Mouse (Mus musculus) embryonic facial prominence, embryonic 14.5 days (tissue): ENCODE data around the gene Pirb. TPM values are rescaled to one million over a fixed set of nuclear protein-coding genes. Genes with fewer than 3 reads are reported as not detected.
"Not testable (repeated sequence)": the region's sequence is repeated elsewhere in the genome, so short reads cannot be mapped to it uniquely, and the experiment has no call there.

ENCODE experiments used
- ATAC-seq: fragments of 200-750 bp; cut with Nextera tagmentation; 2 replicates; pipeline ENCODE4 v1.8.0; 2017; ENCODE audit warnings: low read depth, moderate number of reproducible peaks, moderate TSS enrichment
- DNase-seq: peaks from one replicate; pipeline ENCODE4 v3.0.0-alpha.2; 2015; ENCODE audit warnings: low spot score
- H3K27ac ChIP-seq: fragments of 300-500 bp; sonication (generic); replicated peaks from 2 replicates; pipeline ENCODE4 v1.5.1; 2014; ENCODE audit warnings: low read depth, mild to moderate bottlenecking, low read length, moderate library complexity
- H3K27me3 ChIP-seq: fragments of 300-500 bp; sonication (generic); replicated peaks from 2 replicates; pipeline ENCODE4 v1.6.1; 2014; ENCODE audit warnings: low read length; ENCODE audit not compliant: control insufficient read depth, insufficient read depth
- H3K36me3 ChIP-seq: fragments of 300-500 bp; sonication (generic); 2 replicates; pipeline ENCODE4 v1.6.1; 2014; ENCODE audit warnings: low read length, mixed read lengths; ENCODE audit not compliant: control insufficient read depth, insufficient read depth
- H3K4me1 ChIP-seq: fragments of 300-500 bp; sonication (generic); 2 replicates; pipeline ENCODE4 v1.6.1; 2014; ENCODE audit warnings: antibody characterized with exemption, low read length; ENCODE audit not compliant: control insufficient read depth, insufficient read depth
- H3K4me2 ChIP-seq: fragments of 300-500 bp; sonication (generic); 2 replicates; pipeline ENCODE4 v1.6.1; 2014; ENCODE audit warnings: low read depth, mild to moderate bottlenecking, low read length, moderate library complexity, mixed read lengths
- H3K4me3 ChIP-seq: fragments of 300-500 bp; sonication (generic); 2 replicates; pipeline ENCODE4 v1.5.1; 2014; ENCODE audit warnings: low read depth, mild to moderate bottlenecking, low read length
- H3K9ac ChIP-seq: fragments of 300-500 bp; sonication (generic); 2 replicates; pipeline ENCODE4 v1.6.1; 2014; ENCODE audit warnings: low read depth, mild to moderate bottlenecking, low read length, moderate library complexity, mixed read lengths
- H3K9me3 ChIP-seq: fragments of 300-500 bp; sonication (generic); 2 replicates; pipeline ENCODE4 v1.6.1; 2016; ENCODE audit warnings: low read length; ENCODE audit not compliant: control insufficient read depth
- WGBS: fragments of 180-500 bp; shearing (Covaris S2); extraction: QIAGEN DNeasy Blood & Tissue Kit; methylation state at CpG from one replicate; pipeline ENCODE4 v1.1.7; 2014; 5-methylcytosine and 5-hydroxymethylcytosine counted together
- polyA plus RNA-seq: library from polyadenylated mRNA; unstranded; fragments of >200 nt; fragmentation: Nextera tagmentation; extraction: Ambion mirVana; gene quantifications from 2 replicates; pipeline ENCODE4 v1.2.1, GENCODE M21; 2014

The Pirb gene
- 0.92 and 0.97 TPM in 2 replicates for polyA plus RNA-seq

DNA sequence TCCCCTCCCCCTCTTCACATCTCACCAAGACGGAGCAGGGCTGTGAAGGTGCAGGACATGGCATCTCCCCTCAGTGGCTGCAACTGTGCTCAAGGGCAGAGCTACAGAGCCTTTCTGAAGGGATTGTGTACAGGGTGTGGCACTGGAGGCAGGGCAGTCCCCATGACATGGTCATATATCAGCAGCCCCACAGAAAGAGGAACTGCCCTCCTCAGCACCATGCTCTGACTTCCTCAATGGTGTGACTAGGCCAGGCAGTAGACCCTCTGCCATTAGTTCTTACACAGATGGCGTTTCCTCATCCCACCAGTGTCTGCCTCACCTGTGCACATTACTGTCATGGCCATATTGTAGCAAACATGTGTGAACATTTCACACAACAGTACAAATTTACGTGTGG, at the start of gene Pirb:
TSS of gene Pirb (minus strand) at position 124 of the 400 bp plus-strand sequence.
- H3K9me3 ChIP-seq, H3K4me3 ChIP-seq, ATAC-seq, H3K36me3 ChIP-seq, H3K27ac ChIP-seq, H3K9ac ChIP-seq, H3K27me3 ChIP-seq, H3K4me1 ChIP-seq, H3K4me2 ChIP-seq, DNase-seq: not testable (repeated sequence)
- WGBS: no CpG with 5 or more reads among the region's 3 CpGs

DNA sequence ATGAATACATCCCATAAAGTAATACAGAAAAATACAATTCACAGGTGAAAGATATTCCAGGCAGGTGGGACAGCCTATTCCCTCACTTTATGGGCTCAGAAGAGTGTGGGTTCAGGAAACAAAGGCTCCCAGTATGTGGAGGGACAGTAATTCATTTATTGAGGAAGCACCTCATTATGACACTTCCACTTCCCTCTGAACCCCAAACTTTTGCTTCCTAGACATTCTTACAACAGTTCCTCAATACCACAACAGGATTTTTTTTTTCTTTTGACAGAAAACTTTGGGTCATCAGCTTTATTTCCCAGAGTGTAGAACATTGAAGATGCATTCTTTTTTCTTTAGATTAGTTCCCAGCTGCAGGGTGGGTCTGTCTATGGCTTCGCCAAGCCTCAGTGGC, 12.5 kb upstream of the Pirb start:
- H3K4me2 ChIP-seq, DNase-seq, H3K4me1 ChIP-seq, H3K4me3 ChIP-seq, H3K9me3 ChIP-seq, H3K9ac ChIP-seq, H3K27ac ChIP-seq, H3K27me3 ChIP-seq, ATAC-seq, H3K36me3 ChIP-seq: not testable (repeated sequence)
- WGBS: no CpG with 5 or more reads among the region's 1 CpGs

DNA sequence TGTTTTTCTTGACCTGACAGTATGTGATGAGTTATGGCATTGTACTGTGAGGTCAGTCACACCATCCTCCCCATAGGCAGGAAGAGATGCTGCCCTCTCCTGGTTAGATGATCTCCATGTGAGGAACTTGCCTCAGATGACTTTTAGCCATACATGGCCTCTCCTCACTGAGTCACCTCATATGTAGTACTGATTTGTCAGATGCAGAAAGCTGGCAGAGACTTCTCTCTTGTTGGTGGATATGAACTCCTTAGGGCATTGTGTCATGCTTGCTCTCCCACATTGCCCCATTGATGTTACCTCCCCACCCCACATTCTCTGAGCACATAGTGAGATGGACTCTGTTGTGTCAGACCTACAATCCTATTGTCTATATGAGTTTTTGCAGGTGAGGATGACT, 5.3 kb upstream of the Pirb start:
- not testable (repeated sequence) for H3K9ac ChIP-seq, H3K9me3 ChIP-seq, DNase-seq, H3K4me2 ChIP-seq, H3K36me3 ChIP-seq, H3K27ac ChIP-seq, ATAC-seq, H3K27me3 ChIP-seq, H3K4me1 ChIP-seq, H3K4me3 ChIP-seq

DNA sequence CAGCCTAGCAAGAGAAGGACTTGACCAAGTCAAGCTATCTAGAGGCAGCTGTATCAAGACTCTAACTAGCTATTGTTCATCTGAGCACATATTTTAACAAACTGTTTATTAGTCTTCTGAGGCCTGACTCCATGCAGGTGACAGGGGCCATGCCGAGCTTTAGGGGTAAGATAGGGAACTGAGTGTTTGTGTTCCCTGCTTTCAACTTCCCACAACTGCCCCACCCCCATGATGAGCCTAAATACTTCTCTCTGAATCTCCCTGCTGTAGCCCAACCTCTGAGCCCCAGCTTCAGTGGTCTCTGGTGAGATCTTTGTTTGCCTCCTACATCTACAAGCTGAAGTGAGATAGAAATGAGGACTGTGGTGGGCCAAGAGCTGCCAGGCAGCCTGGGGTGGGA, 4.9 kb downstream of the Pirb start:
- H3K4me1 ChIP-seq: no peaks in the 10 kb centered on the region
- ATAC-seq: no peak
- H3K36me3 ChIP-seq: no peaks in the 10 kb centered on the region
- 47% methylated on average over 1 of the region's 1 CpGs for WGBS
- H3K4me3 ChIP-seq: no peak overlapping the region
- DNase-seq: no peak
- no peaks in the 10 kb centered on the region for H3K27me3 ChIP-seq
- H3K27ac ChIP-seq: no peak overlapping the region
- H3K9ac ChIP-seq: no peak overlapping the region
- H3K9me3 ChIP-seq: no peaks in the 10 kb centered on the region
- H3K4me2 ChIP-seq: no peak overlapping the region

DNA sequence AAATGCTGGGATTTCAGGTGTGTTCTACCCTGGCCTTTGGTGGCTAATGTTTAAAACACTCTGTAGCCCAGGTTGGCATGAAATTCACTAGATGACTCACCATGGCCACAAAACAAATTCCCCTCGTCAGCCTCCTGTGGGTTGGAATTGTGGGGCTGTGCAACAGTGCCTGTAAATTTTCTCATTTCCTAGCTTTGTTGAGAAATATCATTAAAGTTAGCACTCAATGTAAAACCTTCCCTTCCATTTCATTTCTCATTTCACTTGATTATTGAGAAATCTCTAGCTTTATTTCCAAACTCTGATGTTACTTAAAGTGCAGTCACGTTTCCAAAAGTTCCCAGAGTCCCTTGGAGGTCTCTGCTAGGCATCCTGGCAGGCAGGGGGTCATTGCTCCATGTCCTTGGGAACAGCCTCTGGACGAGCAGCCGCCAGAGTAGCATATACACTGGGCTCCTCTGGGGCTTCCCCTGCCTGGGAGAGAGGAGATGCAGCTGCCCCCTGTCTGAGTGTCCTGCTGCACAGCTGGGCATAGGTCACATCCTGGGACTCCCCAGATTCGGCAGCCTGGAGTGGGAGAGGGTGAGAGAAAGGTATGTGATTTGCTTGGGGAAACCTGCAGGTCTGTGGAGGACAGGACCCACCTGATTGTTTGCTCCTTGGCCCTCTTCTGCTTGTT, 7.8 kb downstream of the Pirb start:
- no peak overlapping the region for H3K4me3 ChIP-seq
- H3K9me3 ChIP-seq: no peaks in the 10 kb centered on the region
- peaks cover 9% of the 10 kb centered on the region; the same call in 1 of the 2 replicates for H3K36me3 ChIP-seq
- H3K27me3 ChIP-seq: no peaks in the 10 kb centered on the region
- ATAC-seq (no peak), DNase-seq (no peak)
- no peak overlapping the region for H3K9ac ChIP-seq
- no peak overlapping the region for H3K27ac ChIP-seq
- no peak overlapping the region for H3K4me2 ChIP-seq
- no peaks in the 10 kb centered on the region for H3K4me1 ChIP-seq
- WGBS: 39% methylated on average over 5 of the region's 5 CpGs

DNA sequence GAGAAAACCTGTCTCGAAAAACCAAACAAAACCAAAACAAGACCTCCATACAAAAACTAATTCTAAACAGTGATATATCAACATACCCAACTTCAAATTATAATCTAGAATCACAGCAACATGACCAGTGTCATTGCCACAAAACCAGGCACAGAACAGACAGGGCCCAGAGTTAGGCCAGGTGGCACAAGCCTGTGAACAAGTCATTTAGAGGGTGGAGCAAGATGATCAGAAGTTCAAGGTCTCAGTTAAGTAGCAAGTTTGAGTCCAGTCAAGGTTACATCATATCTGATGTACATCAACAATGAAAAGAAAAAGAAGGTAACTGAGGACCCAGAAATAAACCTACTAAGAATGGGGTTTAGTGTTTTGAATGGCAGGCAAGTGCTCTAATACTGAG, 11.2 kb downstream of the Pirb start:
- peaks cover 4% of the 10 kb centered on the region; the same call in 1 of the 2 replicates for H3K4me1 ChIP-seq
- DNase-seq: no peak

DNA sequence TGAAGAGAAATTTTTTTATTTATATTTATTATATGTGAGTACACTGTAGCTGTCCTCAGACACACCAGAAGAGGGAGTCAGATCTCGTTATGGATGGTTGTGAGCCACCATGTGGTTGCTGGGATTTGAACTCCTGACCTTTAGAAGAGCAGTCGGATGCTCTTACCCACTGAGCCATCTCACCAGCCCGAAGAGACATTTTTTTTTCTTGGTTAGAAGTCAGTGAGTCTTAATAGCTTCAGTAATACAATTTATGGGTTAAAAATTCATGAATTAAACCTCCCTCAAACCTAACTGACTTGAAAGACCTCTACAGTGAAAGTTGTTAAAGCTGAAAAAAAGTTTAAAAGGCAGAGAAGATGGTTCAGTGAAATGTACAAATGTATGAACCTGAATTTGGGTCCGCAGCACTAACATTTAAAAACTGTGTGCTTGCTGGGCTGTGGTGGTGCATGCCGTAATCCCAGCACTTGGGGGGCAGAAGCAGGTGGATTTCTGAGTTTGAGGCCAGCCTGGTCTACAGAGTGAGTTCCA, 11.7 kb downstream of the Pirb start:
- H3K4me3 ChIP-seq, H3K9me3 ChIP-seq, ATAC-seq, H3K27ac ChIP-seq, DNase-seq, H3K4me1 ChIP-seq, H3K4me2 ChIP-seq, H3K27me3 ChIP-seq, H3K9ac ChIP-seq: not testable (repeated sequence)
- 37% methylated on average over 5 of the region's 5 CpGs for WGBS
- H3K36me3 ChIP-seq: peaks cover 38% of the 10 kb centered on the region

More for the DNA sequence above, 11.2 kb downstream of the Pirb start:
- Histone ChIP-seq H3K4me3 (no peak overlapping the region), H3K9ac (no peak overlapping the region), H3K36me3 (peaks cover 38% of the 10 kb centered on the region), H3K27me3 (no peaks in the 10 kb centered on the region), H3K9me3 (no peaks in the 10 kb centered on the region), H3K27ac (no peak overlapping the region), H3K4me2 (no peak overlapping the region)
- ATAC-seq: no peak
- 68% methylated on average over 1 of the region's 1 CpGs for WGBS

DNA sequence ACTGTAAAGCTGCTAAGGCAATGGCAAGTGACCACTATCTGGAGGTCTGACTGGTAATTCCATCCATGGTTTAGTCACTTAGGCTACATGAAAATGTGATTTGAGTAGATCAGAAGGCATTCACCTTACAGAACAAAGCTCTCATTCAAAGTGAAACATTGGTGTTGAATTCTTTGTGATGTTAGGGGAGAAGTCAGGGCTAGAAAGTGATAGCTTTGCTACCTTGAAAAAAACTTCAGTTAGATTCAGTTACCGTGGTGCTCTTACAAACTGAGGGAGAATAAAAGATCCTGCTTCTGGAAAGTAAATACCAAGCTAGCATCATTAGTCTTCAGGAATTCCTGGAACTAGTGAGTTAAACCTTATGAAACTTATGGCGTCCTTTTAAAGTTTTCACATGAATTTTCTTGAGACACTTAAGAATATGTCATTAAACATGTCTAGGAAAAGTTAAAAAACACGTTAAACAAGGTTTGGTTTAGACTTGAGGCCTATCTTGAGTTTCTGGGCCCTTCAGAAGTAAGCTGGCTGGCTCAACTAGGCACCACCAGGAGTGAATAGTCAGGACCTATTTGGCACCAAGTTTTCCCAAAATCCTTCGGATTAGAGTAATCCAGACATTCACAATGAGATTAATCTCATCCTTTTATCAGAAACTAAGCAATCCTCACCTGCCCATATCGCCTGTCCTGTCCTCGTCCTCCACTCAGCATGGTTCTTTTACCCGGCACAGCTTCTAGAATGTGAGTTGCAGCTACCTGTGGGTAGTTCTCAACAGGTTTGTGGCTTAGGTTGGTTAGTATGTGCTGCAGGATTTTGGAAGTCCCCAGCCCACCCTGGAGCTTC, 12.4 kb downstream of the Pirb start:
- H3K9ac ChIP-seq: no peak overlapping the region
- peaks cover 4% of the 10 kb centered on the region; the same call in 1 of the 2 replicates for H3K4me1 ChIP-seq
- no peaks in the 10 kb centered on the region for H3K9me3 ChIP-seq
- ATAC-seq: no peak
- WGBS: 32% methylated on average over 7 of the region's 7 CpGs
- H3K4me2 ChIP-seq: no peak overlapping the region
- no peaks in the 10 kb centered on the region for H3K27me3 ChIP-seq
- H3K27ac ChIP-seq: no peak overlapping the region
- H3K4me3 ChIP-seq: no peak overlapping the region
- no peak for DNase-seq
- H3K36me3 ChIP-seq: peaks cover 38% of the 10 kb centered on the region
